Mouse (Mus musculus) kidney, adult 11 months (tissue): ENCODE results near the gene Xrcc1.
A peak's percentile ranks its signal among the peaks of the same experiment; 100 is the strongest.
"Not testable (repeated sequence)": the region's sequence is repeated elsewhere in the genome, so short reads cannot be mapped to it uniquely, and the experiment has no call there.

ENCODE experiments used
- DNase-seq: peaks from one replicate; pipeline ENCODE4 v3.0.0; 2022

Xrcc1 gene

GRCm38 (mm10) chr7:24608561-24608960 lies 62.5 kb downstream of the Xrcc1 start:
- no peak for DNase-seq

GRCm38 (mm10) chr7:24610144-24610878 lies 64.2 kb downstream of the Xrcc1 start, which contains the start of gene Phldb3:
Phldb3 (plus strand) TSS chr7:24610763.
- no peak for DNase-seq

- DNase-seq, result peak; percentile 92
These were observed 64.9 kb downstream of the Xrcc1 start for GRCm38 (mm10) chr7:24610879-24611494.

- no peak for DNase-seq
These were observed 65.6 kb downstream of the Xrcc1 start for GRCm38 (mm10) chr7:24611709-24612108.

GRCm38 (mm10) chr7:24612308-24612910 lies 66.3 kb downstream of the Xrcc1 start:
- DNase-seq, result no peak

GRCm38 (mm10) chr7:24614816-24615215 lies 68.7 kb downstream of the Xrcc1 start:
- no peak for DNase-seq

GRCm38 (mm10) chr7:24617763-24618162 lies 71.7 kb downstream of the Xrcc1 start:
- no peak for DNase-seq

- not testable (repeated sequence) for DNase-seq
These were observed 72.3 kb downstream of the Xrcc1 start for GRCm38 (mm10) chr7:24618374-24618773.

GRCm38 (mm10) chr7:24619671-24620397 lies 73.7 kb downstream of the Xrcc1 start:
- DNase-seq, result no peak

- DNase-seq, result no peak
These were observed 75.1 kb downstream of the Xrcc1 start for GRCm38 (mm10) chr7:24621193-24621592.

GRCm38 (mm10) chr7:24622967-24623366 lies 76.9 kb downstream of the Xrcc1 start:
- DNase-seq, result no peak
